Mouse (Mus musculus): Measurements from ENCODE around the gene Kdelc1. TPM values are rescaled to one million over a fixed set of nuclear protein-coding genes. Genes with fewer than 3 reads are reported as not detected.

The Kdelc1 gene
- polyA plus RNA-seq, 1 experiment, result 12.0 TPM

- no peak for TF ChIP-seq CTCF (conservative IDR thresholded peaks at IDR 0.05; ENCODE audit: insufficient read depth, insufficient read length, low read depth, low read length)
- no peak for TF ChIP-seq POLR2A (IDR thresholded peaks at IDR 0.05; ENCODE audit: low read depth, low read length)
- WGBS, result 95% methylated on average over 6 of the region's 6 CpGs
- H3K4me3 ChIP-seq (ENCODE audit: insufficient read depth, low read depth, low read length), result no peak overlapping the region
- H3K36me3 ChIP-seq (ENCODE audit: control insufficient read depth, insufficient read depth, low read length), result no peaks in the 10 kb centered on the region
- H3K4me1 ChIP-seq (ENCODE audit: control insufficient read depth, insufficient read depth, low read length), result no peaks in the 10 kb centered on the region
- DNase-seq, result no peak
- no peaks in the 10 kb centered on the region; the same call in 1 of the 2 replicates for H3K27me3 ChIP-seq (replicated peaks; ENCODE audit: control insufficient read depth, insufficient read depth, low read length)
- no peak overlapping the region for H3K27ac ChIP-seq (ENCODE audit: insufficient read depth, low read depth, low read length)
Observed at GRCm38 (mm10) chr1:44063439-44063838, 55.2 kb downstream of the Kdelc1 start.

GRCm38 (mm10) chr1:44061836-44062235 lies 56.8 kb downstream of the Kdelc1 start, which contains the start of gene Gm8251:
Gene Gm8251, minus strand, starts transcription at chr1:44061936.
- no peaks in the 10 kb centered on the region for H3K4me1 ChIP-seq (ENCODE audit: control insufficient read depth, insufficient read depth, low read length)
- no peak for TF ChIP-seq CTCF (conservative IDR thresholded peaks at IDR 0.05; ENCODE audit: insufficient read depth, insufficient read length, low read depth, low read length)
- no peak for TF ChIP-seq POLR2A (IDR thresholded peaks at IDR 0.05; ENCODE audit: low read depth, low read length)
- no peak within 1 kb of the TSS for H3K4me3 ChIP-seq (ENCODE audit: insufficient read depth, low read depth, low read length)
- DNase-seq, result no peak
- H3K27me3 ChIP-seq (replicated peaks; ENCODE audit: control insufficient read depth, insufficient read depth, low read length), result no peaks in the 10 kb centered on the region; the same call in 1 of the 2 replicates
- no peak within 1 kb of the TSS for H3K27ac ChIP-seq (ENCODE audit: insufficient read depth, low read depth, low read length)
- 94% methylated on average over 2 of the region's 2 CpGs for whole genome bisulfite sequencing
- H3K36me3 ChIP-seq (ENCODE audit: control insufficient read depth, insufficient read depth, low read length), result no peaks in the 10 kb centered on the region

- Histone ChIP-seq H3K4me1 (ENCODE audit: control insufficient read depth, insufficient read depth, low read length) (no peaks in the 10 kb centered on the region), H3K4me3 (ENCODE audit: insufficient read depth, low read depth, low read length) (no peak overlapping the region), H3K36me3 (ENCODE audit: control insufficient read depth, insufficient read depth, low read length) (no peaks in the 10 kb centered on the region), H3K27ac (ENCODE audit: insufficient read depth, low read depth, low read length) (no peak overlapping the region), H3K27me3 (replicated peaks; ENCODE audit: control insufficient read depth, insufficient read depth, low read length) (no peaks in the 10 kb centered on the region)
- TF ChIP-seq CTCF (conservative IDR thresholded peaks at IDR 0.05; ENCODE audit: insufficient read depth, insufficient read length, low read depth, low read length) (no peak), POLR2A (IDR thresholded peaks at IDR 0.05; ENCODE audit: low read depth, low read length) (no peak)
- WGBS, result 81% methylated on average over 3 of the region's 3 CpGs
- DNase-seq, result no peak
Observed at GRCm38 (mm10) chr1:44057805-44058204, 60.8 kb downstream of the Kdelc1 start.

Other genes starting within 250 kb of the Kdelc1 start
- 4.3 and 6.5 TPM in 2 replicates for gene Tpp2, start 185.2 kb downstream of the Kdelc1 start, polyA plus RNA-seq (2012; rRNA removed)
- 0.09 TPM in 1 of 2 replicates, not detected in the other for gene Mettl21c, start 98.8 kb downstream of the Kdelc1 start, polyA plus RNA-seq (2012; rRNA removed)
- not detected in 2 replicates for gene Gm8251, start 56.9 kb downstream of the Kdelc1 start, polyA plus RNA-seq (2012; rRNA removed)
- gene Tex30, start 16.4 kb downstream of the Kdelc1 start, polyA plus RNA-seq (2012; rRNA removed), result 3.9 and 6.0 TPM in 2 replicates
- gene Bivm, start 149 bp upstream of the Kdelc1 start, polyA plus RNA-seq (2012; rRNA removed), result 9.5 and 12.2 TPM in 2 replicates
- 4.3 and 4.6 TPM in 2 replicates for gene Ercc5, start 28.9 kb upstream of the Kdelc1 start, polyA plus RNA-seq (2012; rRNA removed)
- gene Mettl21e, start 100.2 kb upstream of the Kdelc1 start, polyA plus RNA-seq (2012; rRNA removed), result 0.03 TPM in 1 of 2 replicates, not detected in the other

Measured in kidney, adult 2 months (tissue).